Mouse (Mus musculus): ENCODE results near the gene Ggnbp2. TPM values are rescaled to one million over a fixed set of nuclear protein-coding genes. Genes with fewer than 3 reads are reported as not detected.
"Not testable (repeated sequence)": the region's sequence is repeated elsewhere in the genome, so short reads cannot be mapped to it uniquely, and the experiment has no call there.

Gene Ggnbp2
- polyA plus RNA-seq, 1 experiment from 2014 or later: 74.9 TPM

DNA sequence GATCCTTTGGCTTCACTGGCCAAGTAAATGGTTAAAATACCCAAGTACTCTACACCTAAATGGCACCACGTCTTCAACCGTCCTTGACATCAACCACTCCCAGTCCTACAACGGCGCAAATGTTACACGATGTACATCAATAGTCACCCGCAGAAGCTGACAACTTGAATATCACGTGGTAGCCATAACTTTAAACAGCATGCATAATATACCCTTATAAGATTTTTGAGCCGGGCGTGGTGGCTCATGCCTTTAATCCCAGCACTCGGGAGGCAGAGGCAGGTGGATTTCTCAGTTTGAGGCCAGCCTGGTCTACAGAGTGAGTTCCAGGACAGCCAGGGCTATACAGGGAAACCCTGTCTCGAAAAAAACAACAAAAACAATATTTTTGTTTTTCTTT lies 41.1 kb downstream of the Ggnbp2 start:
- peak; percentile 6; the same call in 1 of the 2 replicates for ATAC-seq (ENCODE audit: low read depth)
- Histone ChIP-seq H3K4me2 (peak overlapping the region; percentile 90), H3K9ac (peak overlapping the region; percentile 76), H3K4me1 (replicated peaks) (peaks cover 22% of the 10 kb centered on the region), H3K27ac (replicated peaks) (peak overlapping the region; percentile 69), H3K36me3 (peaks cover 41% of the 10 kb centered on the region), H3K4me3 (peak overlapping the region; percentile 62)
- H3K27me3 ChIP-seq, H3K9me3 ChIP-seq: not testable (repeated sequence)
- 79% methylated on average over 11 of the region's 11 CpGs for WGBS

DNA sequence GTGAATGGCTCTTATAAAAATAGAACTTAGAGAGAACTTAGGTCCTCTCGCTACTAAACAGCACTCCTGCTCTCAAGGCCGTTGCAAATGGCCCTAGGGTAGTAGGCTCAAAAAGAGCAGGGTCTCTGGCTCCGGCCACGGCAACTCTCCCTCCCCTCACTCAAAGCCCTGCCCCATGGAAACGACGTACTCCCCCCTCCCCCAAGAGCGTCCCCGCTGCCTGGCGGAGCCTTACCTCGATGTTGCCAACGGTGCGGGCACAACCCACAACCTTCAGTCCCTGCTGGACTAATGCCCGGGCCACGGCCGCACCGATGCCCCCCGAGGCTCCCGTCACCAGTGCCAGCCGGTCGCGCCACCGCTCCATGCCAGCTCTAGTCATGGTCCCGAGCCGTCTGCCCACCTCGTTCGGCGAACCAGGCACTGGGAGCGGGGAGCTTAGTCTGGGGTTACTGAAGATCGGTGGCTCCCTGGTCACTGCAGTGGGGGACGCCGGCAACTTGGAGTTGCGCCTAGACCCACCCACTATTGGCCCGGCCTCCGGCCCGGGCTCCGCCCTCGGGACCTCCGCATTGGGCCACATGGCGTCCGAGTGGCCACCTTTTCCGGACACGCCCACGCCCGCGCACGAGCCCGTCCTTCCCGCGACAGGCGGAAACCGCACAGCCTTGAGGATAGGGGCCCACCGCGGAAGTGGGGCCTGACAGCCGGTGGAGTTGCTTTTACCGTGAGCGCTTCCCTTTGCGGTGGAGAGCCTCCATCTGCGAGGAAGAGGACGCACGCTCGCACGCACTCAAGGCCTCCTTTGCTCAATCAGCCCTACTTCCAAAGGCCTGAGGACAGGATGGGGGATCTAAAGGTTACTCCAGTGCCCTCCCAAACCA lies 41.9 kb downstream of the Ggnbp2 start, which contains the start of gene Dhrs11:
Dhrs11 (minus strand) TSS at position 479 of the 884 bp plus-strand sequence.
- Histone ChIP-seq H3K36me3 (peaks cover 33% of the 10 kb centered on the region), H3K9ac (peak within 1 kb of the TSS; percentile 76), H3K27me3 (no peaks in the 10 kb centered on the region), H3K4me3 (peak within 1 kb of the TSS; percentile 62), H3K9me3 (no peaks in the 10 kb centered on the region), H3K27ac (replicated peaks) (peak within 1 kb of the TSS; percentile 69), H3K4me1 (replicated peaks) (peaks cover 22% of the 10 kb centered on the region), H3K4me2 (peak within 1 kb of the TSS; percentile 90)
- ATAC-seq (ENCODE audit: low read depth): peak; percentile 83
- WGBS: under 1% methylated on average over 62 of the region's 62 CpGs

DNA sequence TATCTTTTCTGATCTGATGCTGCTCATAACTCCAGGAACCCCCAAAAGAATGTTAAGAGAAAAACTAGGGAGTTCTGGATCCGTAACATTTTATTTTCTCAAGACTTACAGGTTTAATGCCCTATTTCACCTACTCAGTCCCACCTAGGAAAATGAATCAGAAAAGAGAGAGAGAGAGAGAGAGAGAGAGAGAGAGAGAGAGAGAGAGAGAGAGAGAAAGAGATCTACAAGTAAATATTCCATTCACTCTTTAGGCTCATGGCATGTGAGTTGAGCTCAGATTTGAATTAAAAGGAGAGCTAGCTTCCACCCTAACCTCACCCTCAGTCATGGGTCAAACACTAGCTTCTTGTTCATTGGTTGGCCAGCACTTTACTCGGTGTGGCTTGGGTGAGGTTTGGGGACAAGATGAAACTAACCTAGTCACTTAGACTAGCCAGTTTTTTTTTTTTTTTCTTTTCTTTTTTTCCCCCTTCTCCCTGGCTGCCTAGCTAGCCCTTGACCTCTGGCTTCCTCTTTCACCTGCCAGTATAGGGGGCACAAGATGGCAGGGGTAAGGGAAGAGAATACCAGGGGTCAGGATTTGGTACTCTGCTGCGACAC lies 42.6 kb downstream of the Ggnbp2 start:
- Histone ChIP-seq H3K9me3 (no peaks in the 10 kb centered on the region), H3K36me3 (peaks cover 28% of the 10 kb centered on the region), H3K9ac (peak overlapping the region; percentile 76), H3K27me3 (no peaks in the 10 kb centered on the region), H3K4me1 (replicated peaks) (peaks cover 22% of the 10 kb centered on the region), H3K4me2 (peak overlapping the region; percentile 90), H3K4me3 (peak overlapping the region; percentile 62), H3K27ac (replicated peaks) (no peak overlapping the region)
- no peak; the same call in 1 of the 2 replicates for ATAC-seq (ENCODE audit: low read depth)
- WGBS: 46% methylated on average over 3 of the region's 3 CpGs

DNA sequence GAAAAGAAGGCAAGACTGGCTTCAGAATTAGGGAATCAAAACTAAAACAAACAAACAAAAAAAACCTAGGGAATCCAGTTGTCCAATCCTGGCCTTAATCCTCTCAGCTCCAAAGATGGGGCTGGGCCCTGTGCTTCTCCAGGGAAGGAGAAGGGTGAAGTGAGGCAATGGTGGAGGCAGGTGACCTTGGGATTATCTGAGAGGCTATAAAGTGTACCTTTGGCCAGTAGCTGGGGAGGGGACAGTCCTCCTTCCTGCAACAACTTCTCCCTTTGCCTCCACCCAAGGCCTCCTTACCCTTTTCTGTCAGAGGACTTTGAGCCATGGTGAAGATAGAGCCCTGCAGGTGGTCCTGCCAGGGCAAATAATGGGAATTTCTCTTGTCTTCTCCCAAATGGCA lies 43.1 kb downstream of the Ggnbp2 start:
- H3K9ac ChIP-seq: no peak overlapping the region
- H3K4me2 ChIP-seq: no peak overlapping the region
- peaks cover 22% of the 10 kb centered on the region for H3K4me1 ChIP-seq (replicated peaks)
- H3K4me3 ChIP-seq: no peak overlapping the region
- H3K27me3 ChIP-seq: no peaks in the 10 kb centered on the region
- H3K36me3 ChIP-seq: peaks cover 23% of the 10 kb centered on the region
- H3K27ac ChIP-seq (replicated peaks): no peak overlapping the region
- H3K9me3 ChIP-seq: no peaks in the 10 kb centered on the region
- no peak for ATAC-seq (ENCODE audit: low read depth)

DNA sequence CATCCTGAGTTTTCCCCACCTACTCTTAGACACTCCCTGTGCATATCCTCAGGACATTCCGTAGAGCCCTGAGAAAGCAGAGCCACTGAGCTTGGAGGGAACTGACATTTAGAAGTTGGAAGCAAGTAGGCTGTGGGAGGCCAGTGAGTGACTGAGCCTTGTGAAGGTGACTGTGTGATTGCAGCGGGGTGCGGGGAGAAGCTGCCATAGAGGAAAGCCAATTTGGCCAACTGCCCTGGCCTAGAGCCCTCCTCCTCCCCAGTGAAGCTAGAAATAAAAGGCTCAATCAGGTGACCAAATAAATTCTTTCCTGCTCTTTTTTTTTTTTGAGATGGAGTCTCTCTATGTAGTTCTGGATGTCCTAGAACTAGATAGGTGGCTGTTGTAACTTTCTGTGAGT lies 44.4 kb downstream of the Ggnbp2 start:
- H3K9me3 ChIP-seq: no peaks in the 10 kb centered on the region

DNA sequence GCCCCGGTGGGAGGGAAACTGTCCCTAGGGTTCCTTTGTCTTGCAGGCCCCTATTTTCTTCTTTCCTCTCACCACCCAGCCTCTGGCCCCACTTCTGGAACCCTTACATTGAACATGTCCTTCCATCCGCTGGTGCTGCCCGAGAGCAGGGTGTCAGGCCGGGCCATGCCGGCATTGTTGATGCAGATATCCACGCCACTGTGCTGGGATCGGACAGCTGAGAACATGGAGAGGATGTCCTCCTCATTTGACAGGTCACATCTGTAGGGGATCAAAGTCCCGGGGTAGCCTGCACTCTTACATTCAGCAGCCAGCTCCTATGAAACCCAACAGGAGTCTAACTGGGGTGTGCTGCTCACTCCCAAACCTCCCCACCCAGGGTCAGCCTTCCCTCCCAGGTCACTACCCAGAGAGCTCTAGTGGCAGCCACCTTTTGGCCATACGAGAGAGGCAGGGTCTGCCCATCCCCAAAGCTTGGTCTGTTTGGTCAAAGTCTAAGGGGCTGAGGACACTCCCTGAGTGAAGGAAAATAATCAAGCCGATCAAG lies 45.3 kb downstream of the Ggnbp2 start:
- no peak overlapping the region for H3K27ac ChIP-seq (replicated peaks)
- H3K4me1 ChIP-seq (replicated peaks): peaks cover 22% of the 10 kb centered on the region
- H3K9ac ChIP-seq: no peak overlapping the region
- ATAC-seq (ENCODE audit: low read depth): no peak
- H3K36me3 ChIP-seq: peaks cover 4% of the 10 kb centered on the region; the same call in 1 of the 2 replicates
- no peaks in the 10 kb centered on the region for H3K27me3 ChIP-seq
- H3K4me2 ChIP-seq: no peak overlapping the region
- H3K9me3 ChIP-seq: no peaks in the 10 kb centered on the region
- 89% methylated on average over 10 of the region's 10 CpGs for WGBS
- H3K4me3 ChIP-seq: no peak overlapping the region

More for the DNA sequence above, 44.4 kb downstream of the Ggnbp2 start:
- Histone ChIP-seq H3K4me3 (no peak overlapping the region), H3K27ac (replicated peaks) (no peak overlapping the region), H3K9ac (no peak overlapping the region), H3K4me2 (no peak overlapping the region), H3K4me1 (replicated peaks) (peaks cover 22% of the 10 kb centered on the region), H3K36me3 (peaks cover 10% of the 10 kb centered on the region), H3K27me3 (no peaks in the 10 kb centered on the region)
- WGBS: 65% methylated on average over 3 of the region's 3 CpGs
- no peak for ATAC-seq (ENCODE audit: low read depth)

DNA sequence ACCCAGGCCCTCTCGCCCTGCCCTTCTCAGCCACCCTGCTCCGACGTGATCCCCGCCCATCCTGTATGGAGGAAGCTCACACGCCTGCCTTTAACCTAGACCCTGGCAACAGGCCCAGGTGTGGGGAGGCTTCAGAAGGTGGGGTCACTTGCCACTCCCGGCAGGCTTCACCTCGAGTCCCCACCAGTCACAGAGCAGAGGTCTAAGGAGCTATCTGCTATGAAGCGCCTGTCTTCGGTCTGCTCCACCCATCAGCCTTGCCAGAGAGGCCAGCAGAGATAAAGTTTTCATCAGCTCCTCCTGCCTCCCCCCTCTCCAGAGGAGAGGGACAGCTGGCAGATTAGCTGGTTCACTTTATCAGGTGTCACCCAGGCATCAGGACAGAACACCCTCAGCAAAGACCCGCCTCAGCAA lies 47.1 kb downstream of the Ggnbp2 start:
- WGBS: 75% methylated on average over 10 of the region's 10 CpGs
- H3K4me1 ChIP-seq (replicated peaks): peaks cover 17% of the 10 kb centered on the region
- no peaks in the 10 kb centered on the region for H3K9me3 ChIP-seq
- H3K4me3 ChIP-seq: no peak overlapping the region
- no peak overlapping the region for H3K4me2 ChIP-seq
- no peak for ATAC-seq (ENCODE audit: low read depth)
- peak overlapping the region; percentile 18; the same call in 1 of the 2 replicates for H3K9ac ChIP-seq
- H3K27me3 ChIP-seq: no peaks in the 10 kb centered on the region
- no peaks in the 10 kb centered on the region for H3K36me3 ChIP-seq
- H3K27ac ChIP-seq (replicated peaks): no peak overlapping the region

DNA sequence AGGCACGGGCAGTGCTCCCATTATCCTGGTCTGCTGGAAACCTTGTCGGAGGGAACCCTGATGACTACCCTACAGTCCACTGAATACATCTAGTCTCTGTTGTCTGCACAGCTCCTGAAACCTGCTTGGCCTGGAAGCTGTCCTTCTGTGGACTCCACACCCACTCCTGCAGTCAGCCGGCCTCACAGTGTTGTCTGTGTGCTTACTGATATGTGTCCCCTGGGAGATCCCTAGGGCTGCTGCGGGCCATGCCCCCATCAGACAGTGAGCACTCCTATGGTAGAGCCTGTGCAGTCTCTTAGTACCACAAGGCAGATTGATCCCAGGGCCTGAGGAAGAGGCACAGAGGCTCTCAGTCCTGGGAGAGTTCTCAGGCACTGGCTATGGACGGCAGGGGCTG lies 48.1 kb downstream of the Ggnbp2 start:
- Histone ChIP-seq H3K4me1 (replicated peaks) (peaks cover 14% of the 10 kb centered on the region; the same call in 1 of the 2 replicates), H3K4me2 (no peak overlapping the region), H3K27ac (replicated peaks) (no peak overlapping the region), H3K36me3 (no peaks in the 10 kb centered on the region), H3K27me3 (no peaks in the 10 kb centered on the region), H3K4me3 (no peak overlapping the region), H3K9ac (no peak overlapping the region), H3K9me3 (no peaks in the 10 kb centered on the region)
- WGBS: 78% methylated on average over 5 of the region's 5 CpGs
- no peak for ATAC-seq (ENCODE audit: low read depth)

DNA sequence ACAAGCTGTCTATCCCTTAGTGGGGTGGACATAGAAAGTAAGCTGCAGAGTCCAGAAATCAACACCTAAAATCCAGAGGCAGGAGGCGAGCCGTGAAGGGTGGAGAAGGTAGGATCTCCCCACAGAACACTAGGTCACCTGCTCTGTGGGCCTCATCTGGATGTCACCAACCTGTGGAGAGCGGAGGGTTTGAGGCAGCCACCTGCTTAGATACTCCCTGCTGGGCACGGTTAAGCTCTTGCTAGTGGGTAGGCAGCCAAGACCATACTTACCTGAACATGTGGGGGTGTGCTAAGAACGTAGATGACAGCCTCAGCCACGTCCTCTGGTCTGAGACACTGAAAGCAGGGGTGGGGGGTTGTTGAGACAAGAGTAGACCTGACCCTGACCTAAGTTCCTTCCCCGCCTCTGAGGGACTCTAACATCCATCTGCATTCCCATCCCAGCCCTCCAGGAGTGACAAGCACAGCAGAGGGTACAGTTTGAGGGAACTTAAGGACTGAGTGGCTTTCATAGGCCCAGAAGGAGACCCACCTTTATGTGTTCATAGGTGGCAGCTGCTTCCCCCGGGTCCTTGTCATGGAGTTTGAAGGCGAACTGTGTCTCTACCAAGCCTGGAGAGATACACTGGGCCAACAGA lies 49.4 kb downstream of the Ggnbp2 start:
- no peaks in the 10 kb centered on the region for H3K27me3 ChIP-seq
- no peaks in the 10 kb centered on the region for H3K9me3 ChIP-seq
- H3K9ac ChIP-seq: no peak overlapping the region
- no peak overlapping the region for H3K4me2 ChIP-seq
- no peak overlapping the region for H3K4me3 ChIP-seq
- ATAC-seq (ENCODE audit: low read depth): no peak
- no peaks in the 10 kb centered on the region for H3K36me3 ChIP-seq
- peaks cover 11% of the 10 kb centered on the region; the same call in 1 of the 2 replicates for H3K4me1 ChIP-seq (replicated peaks)
- 90% methylated on average over 9 of the region's 9 CpGs for WGBS
- H3K27ac ChIP-seq (replicated peaks): no peak overlapping the region

DNA sequence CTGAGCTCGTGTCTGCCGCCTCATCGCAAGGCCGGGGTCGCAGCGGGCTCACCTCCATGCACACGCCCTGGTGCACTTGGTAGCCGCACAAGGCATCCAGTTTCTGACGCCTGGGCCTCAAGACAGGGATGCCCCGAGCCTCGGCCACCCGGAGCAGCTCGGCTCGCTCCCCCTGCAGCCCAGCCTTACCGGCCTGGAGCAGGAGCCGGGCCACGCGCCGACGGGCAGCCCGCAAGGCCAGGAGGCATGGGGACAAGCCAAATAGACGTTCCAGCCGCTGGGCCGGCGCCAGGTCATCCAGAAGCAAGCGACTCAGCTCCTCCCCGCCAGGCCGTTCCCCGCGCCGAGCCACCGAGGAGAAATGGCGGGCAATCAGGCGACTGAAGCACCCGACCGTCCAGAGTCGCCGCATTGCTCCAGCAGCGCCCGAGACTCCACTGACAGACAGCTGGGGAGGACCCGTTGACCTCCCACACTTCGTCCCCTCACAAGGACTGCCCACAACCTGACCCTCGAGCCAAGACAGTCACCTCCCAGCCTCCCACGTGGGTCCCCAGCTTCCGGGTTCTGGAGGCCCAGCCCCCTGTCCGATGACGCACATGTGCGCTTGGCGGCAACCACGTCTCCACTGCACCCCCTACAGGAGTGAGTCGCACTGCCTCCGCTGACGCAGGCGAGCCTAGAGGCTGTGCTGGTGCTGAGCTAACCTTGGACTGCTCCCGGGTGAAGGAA lies 51.5 kb downstream of the Ggnbp2 start, which contains the start of gene Mrm1:
Mrm1 (minus strand) TSS at position 555 of the 732 bp plus-strand sequence.
- no peaks in the 10 kb centered on the region for H3K36me3 ChIP-seq
- peak within 1 kb of the TSS; percentile 74 for H3K9ac ChIP-seq
- peaks cover 8% of the 10 kb centered on the region; the same call in 1 of the 2 replicates for H3K4me1 ChIP-seq (replicated peaks)
- WGBS: under 1% methylated on average over 55 of the region's 55 CpGs
- peak within 1 kb of the TSS; percentile 99 for H3K4me2 ChIP-seq
- no peaks in the 10 kb centered on the region for H3K9me3 ChIP-seq
- peak; percentile 76 for ATAC-seq (ENCODE audit: low read depth)
- H3K27me3 ChIP-seq: no peaks in the 10 kb centered on the region
- H3K27ac ChIP-seq (replicated peaks): peak within 1 kb of the TSS; percentile 65
- H3K4me3 ChIP-seq: peak within 1 kb of the TSS; percentile 64
